Mouse (Mus musculus) heart, embryonic 10.5 days (tissue): ENCODE results near the gene Tradd. TPM values are rescaled to one million over a fixed set of nuclear protein-coding genes. Genes with fewer than 3 reads are reported as not detected.
A peak's percentile ranks its signal among the peaks of the same experiment; 100 is the strongest.

ENCODE experiments used
- DNase-seq: peaks from one replicate; pipeline ENCODE4 v3.0.0-alpha.2; 2017; ENCODE audit warnings: low spot score
- H3K27ac ChIP-seq: fragments of 300-500 bp; sonication (generic); 2 replicates; pipeline ENCODE4 v1.5.1; 2016; ENCODE audit warnings: mild to moderate bottlenecking
- H3K27me3 ChIP-seq: fragments of 300-500 bp; sonication (generic); 2 replicates; pipeline ENCODE4 v1.6.1; 2016; ENCODE audit warnings: mild to moderate bottlenecking; ENCODE audit not compliant: poor library complexity, insufficient read depth, severe bottlenecking
- H3K36me3 ChIP-seq: fragments of 300-500 bp; sonication (generic); 2 replicates; pipeline ENCODE4 v1.6.1; 2016; ENCODE audit warnings: mild to moderate bottlenecking, moderate library complexity
- H3K4me1 ChIP-seq: fragments of 300-500 bp; sonication (generic); 2 replicates; pipeline ENCODE4 v1.6.1; 2016; ENCODE audit warnings: mild to moderate bottlenecking
- H3K4me3 ChIP-seq: fragments of 300-500 bp; sonication (generic); 2 replicates; pipeline ENCODE4 v1.5.1; 2016; ENCODE audit warnings: mild to moderate bottlenecking, moderate library complexity
- H3K9me3 ChIP-seq: fragments of 300-500 bp; sonication (generic); 2 replicates; pipeline ENCODE4 v1.6.1; 2016; ENCODE audit warnings: mild to moderate bottlenecking, moderate library complexity
- WGBS: fragments of 180-500 bp; shearing (Covaris S2); methylation state at CpG from one replicate; pipeline ENCODE4 v1.1.7; 2016; 5-methylcytosine and 5-hydroxymethylcytosine counted together
- polyA plus RNA-seq: library from polyadenylated mRNA; unstranded; fragments of >200 nt; fragmentation: Nextera tagmentation; extraction: Ambion mirVana; gene quantifications from 2 replicates; pipeline ENCODE4 v1.2.1, GENCODE M21; 2016

Tradd gene
- polyA plus RNA-seq, 1 experiment from 2014 or later: 19.4 TPM

GRCm38 (mm10) chr8:105261326-105261980 lies 3.0 kb downstream of the Tradd start:
- no peaks in the 10 kb centered on the region; the same call in 1 of the 2 replicates for H3K9me3 ChIP-seq
- WGBS: 78% methylated on average over 12 of the region's 12 CpGs
- H3K27me3 ChIP-seq: peaks cover 99% of the 10 kb centered on the region
- H3K4me3 ChIP-seq: no peak overlapping the region
- H3K36me3 ChIP-seq: no peaks in the 10 kb centered on the region
- DNase-seq: no peak
- no peak overlapping the region for H3K27ac ChIP-seq
- peaks cover 29% of the 10 kb centered on the region for H3K4me1 ChIP-seq

GRCm38 (mm10) chr8:105260371-105261099 lies 3.9 kb downstream of the Tradd start:
- Histone ChIP-seq H3K36me3 (no peaks in the 10 kb centered on the region), H3K4me3 (no peak overlapping the region), H3K27me3 (peaks cover 99% of the 10 kb centered on the region), H3K27ac (no peak overlapping the region), H3K4me1 (peaks cover 32% of the 10 kb centered on the region), H3K9me3 (no peaks in the 10 kb centered on the region)
- DNase-seq: no peak
- WGBS: 64% methylated on average over 7 of the region's 7 CpGs

GRCm38 (mm10) chr8:105259721-105260320 lies 4.6 kb downstream of the Tradd start:
- H3K27ac ChIP-seq: no peak overlapping the region
- H3K27me3 ChIP-seq: peaks cover 99% of the 10 kb centered on the region
- DNase-seq: peak; percentile 90
- no peaks in the 10 kb centered on the region for H3K36me3 ChIP-seq
- no peaks in the 10 kb centered on the region for H3K9me3 ChIP-seq
- peaks cover 33% of the 10 kb centered on the region for H3K4me1 ChIP-seq
- H3K4me3 ChIP-seq: peak overlapping the region; percentile 62
- WGBS: 5% methylated on average over 30 of the region's 30 CpGs

- Histone ChIP-seq H3K27me3 (peaks cover 95% of the 10 kb centered on the region), H3K9me3 (no peaks in the 10 kb centered on the region), H3K27ac (peak overlapping the region; percentile 19; the same call in 1 of the 2 replicates), H3K4me1 (peaks cover 38% of the 10 kb centered on the region), H3K4me3 (peak overlapping the region; percentile 62), H3K36me3 (no peaks in the 10 kb centered on the region)
- WGBS: 2% methylated on average over 55 of the region's 55 CpGs
- DNase-seq: no peak
Measured at GRCm38 (mm10) chr8:105258911-105259720, 5.3 kb downstream of the Tradd start.

GRCm38 (mm10) chr8:105257318-105258114 lies 6.9 kb downstream of the Tradd start:
- peaks cover 80% of the 10 kb centered on the region for H3K27me3 ChIP-seq

GRCm38 (mm10) chr8:105254966-105255350 lies 9.5 kb downstream of the Tradd start, which contains the start of gene B3gnt9:
TSS of gene B3gnt9 (minus strand) at chr8:105255153.
- Histone ChIP-seq H3K4me1 (peaks cover 49% of the 10 kb centered on the region), H3K9me3 (no peaks in the 10 kb centered on the region), H3K27me3 (peaks cover 54% of the 10 kb centered on the region), H3K4me3 (peak within 1 kb of the TSS; percentile 78), H3K36me3 (peaks cover 33% of the 10 kb centered on the region), H3K27ac (peak within 1 kb of the TSS; percentile 89)
- peak; percentile 90 for DNase-seq
- WGBS: 2% methylated on average over 14 of the region's 14 CpGs

More at GRCm38 (mm10) chr8:105257318-105258114, 6.9 kb downstream of the Tradd start:
- DNase-seq: no peak
- Histone ChIP-seq H3K27ac (no peak overlapping the region), H3K9me3 (no peaks in the 10 kb centered on the region), H3K4me3 (no peak overlapping the region), H3K4me1 (peaks cover 50% of the 10 kb centered on the region), H3K36me3 (peaks cover 9% of the 10 kb centered on the region; the same call in 1 of the 2 replicates)
- 56% methylated on average over 7 of the region's 7 CpGs for WGBS

GRCm38 (mm10) chr8:105254152-105254965 lies 10.1 kb downstream of the Tradd start:
- peaks cover 43% of the 10 kb centered on the region for H3K4me1 ChIP-seq
- peak overlapping the region; percentile 89 for H3K27ac ChIP-seq
- peaks cover 48% of the 10 kb centered on the region for H3K27me3 ChIP-seq
- under 1% methylated on average over 74 of the region's 74 CpGs for WGBS
- H3K9me3 ChIP-seq: no peaks in the 10 kb centered on the region
- peak overlapping the region; percentile 78 for H3K4me3 ChIP-seq
- peak; percentile 92 for DNase-seq
- peaks cover 39% of the 10 kb centered on the region for H3K36me3 ChIP-seq

GRCm38 (mm10) chr8:105253766-105254151 lies 10.7 kb downstream of the Tradd start:
- Histone ChIP-seq H3K4me3 (peak overlapping the region; percentile 78), H3K27me3 (peaks cover 42% of the 10 kb centered on the region), H3K4me1 (peaks cover 37% of the 10 kb centered on the region), H3K36me3 (peaks cover 45% of the 10 kb centered on the region), H3K27ac (peak overlapping the region; percentile 89), H3K9me3 (no peaks in the 10 kb centered on the region)
- no peak for DNase-seq
- WGBS: 47% methylated on average over 20 of the region's 20 CpGs

- Histone ChIP-seq H3K36me3 (peaks cover 53% of the 10 kb centered on the region), H3K4me1 (peaks cover 31% of the 10 kb centered on the region), H3K27ac (no peak overlapping the region), H3K4me3 (no peak overlapping the region), H3K27me3 (peaks cover 34% of the 10 kb centered on the region), H3K9me3 (no peaks in the 10 kb centered on the region)
- DNase-seq: no peak
- WGBS: 63% methylated on average over 10 of the region's 10 CpGs
Measured at GRCm38 (mm10) chr8:105252680-105253537, 11.5 kb downstream of the Tradd start.

- Histone ChIP-seq H3K9me3 (no peaks in the 10 kb centered on the region), H3K4me1 (peaks cover 31% of the 10 kb centered on the region), H3K36me3 (peaks cover 63% of the 10 kb centered on the region), H3K4me3 (no peak overlapping the region), H3K27ac (no peak overlapping the region), H3K27me3 (peaks cover 24% of the 10 kb centered on the region)
- 90% methylated on average over 6 of the region's 6 CpGs for WGBS
- DNase-seq: no peak
Measured at GRCm38 (mm10) chr8:105251954-105252353, 12.5 kb downstream of the Tradd start.
